Mouse (Mus musculus) retina, adult 2 months (tissue): ENCODE data around the gene Sugt1.
A peak's percentile ranks its signal among the peaks of the same experiment; 100 is the strongest.

Experiments used
- DNase-seq: peaks from one replicate; pipeline ENCODE4 v3.0.0-alpha.2; 2012; ENCODE audit warnings: low read depth, low spot score

The Sugt1 gene

DNA sequence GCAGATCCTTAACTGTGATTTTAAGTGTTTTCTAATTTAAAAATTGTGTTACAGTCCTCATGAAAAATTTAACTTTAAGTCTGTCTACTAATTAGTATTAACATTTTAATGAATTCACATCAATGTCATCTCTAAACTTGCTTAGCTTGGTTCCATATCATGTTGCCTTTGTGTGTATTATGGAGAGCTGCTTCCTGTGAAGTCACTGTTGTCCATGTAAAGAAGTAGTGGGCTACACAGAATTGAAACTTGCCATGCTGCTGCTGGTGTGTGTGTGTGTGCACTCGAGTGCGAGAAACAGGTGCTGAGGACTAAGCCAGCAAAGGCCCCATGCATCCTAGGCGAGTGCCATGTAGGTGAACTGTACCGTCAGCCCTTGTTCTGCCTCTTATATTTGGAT, 19.9 kb downstream of the Sugt1 start:
- no peak for DNase-seq

GRCm38 (mm10) chr14:79608286-79608685, 20.8 kb downstream of the Sugt1 start:
- no peak for DNase-seq

- peak; percentile 4 for DNase-seq
Measured at GRCm38 (mm10) chr14:79617121-79617828, 29.8 kb downstream of the Sugt1 start.

- DNase-seq, result no peak
Measured at GRCm38 (mm10) chr14:79619802-79620201, 32.3 kb downstream of the Sugt1 start.

DNA sequence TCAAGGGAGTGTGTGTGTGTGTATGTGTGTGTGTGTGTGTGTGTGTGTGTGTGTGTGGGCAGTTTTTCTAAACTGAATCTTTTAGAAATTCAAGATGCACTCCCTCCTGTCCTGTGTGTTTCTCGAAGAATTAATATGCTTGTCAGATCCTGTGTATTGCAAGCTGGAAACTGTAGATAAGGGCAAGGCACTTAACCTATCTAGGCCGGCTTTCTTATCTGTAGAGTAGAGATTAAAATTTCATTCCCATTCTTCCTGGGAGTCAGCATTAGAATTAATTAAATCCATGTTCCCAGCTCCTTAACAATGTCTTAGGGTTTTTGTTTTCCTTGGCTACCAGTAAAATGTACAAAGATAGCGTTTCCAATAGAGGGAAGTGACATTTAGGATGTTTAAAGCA, 33.7 kb downstream of the Sugt1 start:
- DNase-seq, result no peak

DNA sequence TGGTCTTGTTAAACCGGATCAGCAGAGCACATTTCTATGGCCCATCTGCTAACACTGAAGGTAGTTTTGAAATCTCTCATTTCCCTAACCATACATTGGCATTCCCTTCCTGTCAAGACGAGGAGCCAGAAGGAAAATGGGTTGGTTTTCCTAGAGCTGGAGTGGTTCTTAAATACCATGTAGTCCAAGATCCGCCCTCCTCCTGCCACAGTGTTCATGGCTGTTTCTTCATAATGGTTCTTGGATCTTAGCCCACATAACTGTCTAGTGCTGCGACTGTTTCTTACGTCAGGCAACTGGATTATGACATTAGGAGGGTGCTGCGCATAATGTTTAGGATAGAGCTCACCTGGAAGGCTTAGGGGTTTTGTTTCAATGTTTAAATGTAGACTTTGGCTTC, 44.8 kb downstream of the Sugt1 start:
- no peak for DNase-seq

GRCm38 (mm10) chr14:79633196-79633595, 45.7 kb downstream of the Sugt1 start:
- no peak for DNase-seq

- no peak for DNase-seq
Measured at GRCm38 (mm10) chr14:79636814-79637213, 49.3 kb downstream of the Sugt1 start.

GRCm38 (mm10) chr14:79642063-79642462, 54.6 kb downstream of the Sugt1 start:
- DNase-seq, result no peak

GRCm38 (mm10) chr14:79645378-79645777, 57.9 kb downstream of the Sugt1 start:
- DNase-seq, result no peak

DNA sequence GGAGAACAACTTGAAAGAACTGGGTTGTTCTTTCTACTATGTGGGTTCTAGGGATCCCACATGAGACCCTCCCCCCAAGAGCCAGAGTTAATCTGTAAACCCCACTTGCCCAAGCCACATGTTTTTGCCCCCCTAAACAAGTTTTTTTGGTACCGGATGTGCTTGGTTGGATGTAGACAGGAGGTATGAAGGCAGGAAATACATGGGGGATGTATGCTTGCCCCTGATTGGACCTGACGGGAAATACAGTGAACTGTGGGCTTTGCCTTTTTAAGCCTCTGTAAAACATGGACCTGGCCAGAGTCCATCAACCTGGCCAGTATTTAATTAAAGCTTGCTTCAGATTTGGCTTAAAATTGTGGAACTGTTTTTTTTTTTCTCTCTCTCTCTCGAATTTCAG, 62.2 kb downstream of the Sugt1 start:
- no peak for DNase-seq

DNA sequence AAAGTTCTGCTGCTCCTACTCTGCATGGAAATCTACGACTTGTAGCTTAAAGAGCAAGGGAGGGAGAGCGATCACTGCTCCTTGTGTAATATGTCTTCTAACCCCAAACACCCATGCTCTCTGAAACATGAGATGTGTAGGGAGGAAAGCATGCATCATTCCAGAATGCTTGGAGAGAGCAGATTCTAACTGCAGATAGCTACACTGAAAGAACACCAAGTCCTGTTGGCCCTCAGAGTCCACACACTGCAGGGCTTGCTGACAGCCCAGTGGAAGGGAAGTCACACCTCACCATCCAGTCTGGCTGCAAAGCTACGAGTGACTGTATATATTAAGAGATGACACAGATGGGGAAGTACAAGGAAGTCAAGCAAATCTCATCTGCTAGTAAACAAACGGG, 65.2 kb downstream of the Sugt1 start:
- no peak for DNase-seq

- no peak for DNase-seq
Measured at GRCm38 (mm10) chr14:79658286-79658685, 70.8 kb downstream of the Sugt1 start.

GRCm38 (mm10) chr14:79658748-79659508, 71.4 kb downstream of the Sugt1 start:
- DNase-seq, result no peak

- DNase-seq, result no peak
Measured at GRCm38 (mm10) chr14:79660467-79660866, 73.0 kb downstream of the Sugt1 start.

GRCm38 (mm10) chr14:79661005-79661917, 73.8 kb downstream of the Sugt1 start:
- no peak for DNase-seq

DNA sequence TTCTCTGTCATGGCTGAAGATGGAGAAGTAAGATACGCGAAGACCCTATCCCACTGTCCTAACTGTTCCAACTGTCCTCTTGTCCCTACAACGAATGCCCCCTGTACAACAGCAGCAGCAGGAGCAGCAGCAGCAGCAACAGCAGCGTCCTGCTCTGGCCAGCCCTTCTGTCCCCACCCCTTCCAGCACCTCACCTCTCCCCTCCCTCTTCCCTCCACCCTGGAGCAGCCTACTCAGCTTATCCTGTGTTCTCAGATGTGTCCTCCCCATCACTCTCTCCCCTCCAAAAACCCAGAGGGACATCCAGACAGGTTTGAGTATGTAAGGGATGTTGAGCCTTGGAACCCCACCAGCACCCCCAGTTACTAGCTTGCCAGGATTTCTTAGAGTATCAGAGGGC, 74.5 kb downstream of the Sugt1 start, which contains the start of gene Cnmd:
Cnmd (minus strand) TSS at position 170 of the 400 bp plus-strand sequence.
- no peak for DNase-seq

DNA sequence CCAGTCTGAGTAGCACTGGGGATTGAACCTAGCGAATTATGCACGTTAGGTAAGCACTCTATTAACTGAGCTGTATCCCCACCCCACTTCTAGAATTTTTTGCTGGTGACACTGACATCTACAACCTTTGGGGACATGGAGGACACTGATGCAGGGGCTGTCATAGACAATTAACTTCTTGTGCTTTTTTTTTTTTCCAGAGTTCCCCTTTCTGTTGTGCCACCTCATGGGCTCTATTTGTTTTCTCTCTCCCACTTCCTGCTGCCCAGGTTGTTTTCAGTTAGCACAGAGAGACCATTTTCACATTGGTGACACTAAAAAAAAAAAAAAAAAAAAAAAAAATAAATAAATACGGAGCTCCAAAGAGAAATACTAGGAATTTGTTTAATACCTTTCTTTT, 83.5 kb downstream of the Sugt1 start:
- no peak for DNase-seq

DNA sequence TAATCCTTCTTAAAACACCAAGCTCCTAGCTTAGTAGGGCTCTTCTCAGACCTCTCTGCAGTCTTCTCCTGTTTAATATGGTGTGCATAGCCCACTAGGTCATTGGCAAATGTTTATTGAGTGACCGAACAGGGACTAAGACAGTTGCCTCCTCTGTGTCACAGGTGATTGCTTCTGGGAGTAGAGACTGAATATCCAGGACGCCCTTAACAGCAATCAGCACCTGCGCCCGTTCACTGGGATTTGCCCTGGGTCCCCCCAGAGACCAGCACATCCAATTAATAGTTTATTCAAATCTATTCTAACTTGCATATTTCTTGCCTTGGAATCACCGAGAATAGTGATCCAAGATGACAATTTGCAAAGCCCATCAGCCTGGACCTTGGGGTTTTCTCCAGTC, 85.1 kb downstream of the Sugt1 start:
- DNase-seq, result no peak

DNA sequence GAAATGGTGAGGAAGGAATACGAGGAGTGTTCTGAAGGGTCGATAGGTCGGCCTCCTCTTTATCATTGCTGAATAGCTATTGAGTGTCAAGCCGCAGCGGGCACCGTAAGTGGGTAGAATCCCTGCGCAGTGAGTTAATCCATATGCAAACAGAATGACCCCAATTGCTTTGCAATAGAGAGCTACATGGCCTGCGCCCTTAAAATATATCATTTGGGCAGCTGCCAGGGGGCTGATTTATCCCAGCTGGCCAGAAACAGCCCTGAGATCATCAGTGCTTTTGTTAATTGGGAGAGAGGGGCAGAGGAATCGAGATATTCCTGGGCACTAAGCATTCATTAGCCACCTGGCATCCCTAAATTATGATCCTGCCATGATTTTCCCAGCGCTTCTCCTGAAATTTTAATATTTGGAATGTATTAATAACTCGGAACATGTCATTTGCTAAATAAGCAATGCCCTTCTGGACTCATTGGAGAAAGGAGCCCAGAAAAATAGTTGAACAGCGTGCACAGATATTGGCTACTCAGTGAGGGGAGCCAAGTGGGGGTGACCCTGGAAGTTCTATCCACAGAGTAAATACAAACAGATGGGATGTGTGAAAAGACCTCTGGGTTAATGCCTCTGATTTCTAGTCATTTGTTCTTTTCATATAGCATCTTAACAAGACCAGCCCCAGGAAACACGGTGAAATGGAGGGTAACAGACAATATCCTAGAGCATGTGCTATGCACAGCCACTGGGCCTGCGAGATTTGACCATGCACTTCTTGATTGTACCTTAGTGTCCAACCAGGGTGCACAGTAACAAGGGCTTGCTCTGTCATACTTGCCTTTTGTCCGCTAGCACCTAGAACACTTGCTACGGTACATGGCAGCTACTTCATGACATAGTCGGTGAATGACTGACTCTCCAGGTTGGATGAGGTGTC, 85.9 kb downstream of the Sugt1 start:
- DNase-seq, result no peak
